Mouse (Mus musculus) embryonic fibroblast, embryonic 13.5 days (primary cell): ENCODE data around the gene Gm973.

Source experiments
- CTCF ChIP-seq: IDR thresholded peaks from 2 replicates; pipeline ENCODE4 v1.5.1; 2011; ENCODE audit warnings: mild to moderate bottlenecking, control low read depth, low read length, moderate library complexity, borderline replicate concordance; ENCODE audit not compliant: insufficient read depth
- POLR2A ChIP-seq: IDR thresholded peaks from 2 replicates; pipeline ENCODE4 v1.6.1; 2011; ENCODE audit warnings: low read depth, mild to moderate bottlenecking, control low read depth, low read length, moderate library complexity

DNA sequence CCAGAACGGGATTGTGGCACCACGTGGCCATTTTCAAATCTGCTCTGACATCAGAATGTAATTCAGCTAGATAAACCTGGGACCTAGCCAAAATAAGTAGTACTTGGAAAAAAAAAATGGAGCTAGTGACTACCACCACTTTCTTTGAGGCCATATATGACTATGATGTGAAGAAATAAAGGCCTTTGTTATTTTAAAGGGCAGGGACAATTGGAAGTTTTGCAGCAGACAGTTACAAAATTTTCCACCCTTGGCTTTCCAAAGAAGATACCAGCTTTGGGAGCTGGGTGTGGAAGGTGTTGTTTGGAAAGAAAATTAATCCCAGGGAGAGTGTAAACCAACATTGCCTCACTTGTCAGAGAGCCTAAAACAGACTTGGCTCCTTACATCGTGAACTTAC, 37.2 kb upstream of the Gm973 start:
- TF ChIP-seq CTCF: no peak
- no peak for TF ChIP-seq POLR2A
